Mouse (Mus musculus) adrenal gland, adult 10 weeks (tissue): Measurements from ENCODE around the gene Ckmt1. TPM values are rescaled to one million over a fixed set of nuclear protein-coding genes. Genes with fewer than 3 reads are reported as not detected.

Experiments used
- polyA plus RNA-seq: library from polyadenylated mRNA; stranded (reverse); fragments of 350-450 nt; fragmentation: Illumina TruSeq; extraction: RNeasy Lipid Tissue Mini Kit (QIAGEN cat#74804); gene quantifications from one replicate; pipeline ENCODE4 v1.2.3, GENCODE M21; 2014; ENCODE audit warnings: low read depth, low replicate concordance

Gene Ckmt1
- polyA plus RNA-seq = 1.8 TPM

GRCm38 (mm10) chr2:121357494-121357893 is at the start of gene Ckmt1:
Gene Ckmt1, plus strand, starts transcription at chr2:121357714.

GRCm38 (mm10) chr2:121354820-121355592 is 2.5 kb upstream of the Ckmt1 start, which contains the start of gene Ppip5k1:
Gene Ppip5k1, minus strand, starts transcription at chr2:121355396.

GRCm38 (mm10) chr2:121386961-121387575 is 29.6 kb downstream of the Ckmt1 start, which contains the start of gene Strc:
Gene Strc, minus strand, starts transcription at chr2:121387168.

Other genes starting within 250 kb of the Ckmt1 start
- not detected for gene Tgm7, start 247.9 kb upstream of the Ckmt1 start, polyA plus RNA-seq
- 60.3 TPM for gene Adal, start 217.3 kb upstream of the Ckmt1 start, polyA plus RNA-seq
- gene Lcmt2, start 217.1 kb upstream of the Ckmt1 start, polyA plus RNA-seq = 4.4 TPM
- 101 TPM for gene Tubgcp4, start 187.1 kb upstream of the Ckmt1 start, polyA plus RNA-seq
- 31.6 TPM for gene Zscan29, start 186.6 kb upstream of the Ckmt1 start, polyA plus RNA-seq
- 25.2 TPM for gene Trp53bp1, start 86.3 kb upstream of the Ckmt1 start, polyA plus RNA-seq
- 1.2 TPM for gene Map1a, start 68.1 kb upstream of the Ckmt1 start, polyA plus RNA-seq
- gene Ppip5k1, start 2.3 kb upstream of the Ckmt1 start, polyA plus RNA-seq = 9.6 TPM
- gene Strc, start 29.5 kb downstream of the Ckmt1 start, polyA plus RNA-seq = not detected
- gene Pdia3, start 56.1 kb downstream of the Ckmt1 start, polyA plus RNA-seq = 1,612 TPM
- 1.4 TPM for gene Catsper2, start 56.1 kb downstream of the Ckmt1 start, polyA plus RNA-seq
- gene Ell3, start 86.6 kb downstream of the Ckmt1 start, polyA plus RNA-seq = 0.82 TPM
- 98.5 TPM for gene Serf2, start 91.5 kb downstream of the Ckmt1 start, polyA plus RNA-seq
- gene Hypk, start 95.6 kb downstream of the Ckmt1 start, polyA plus RNA-seq = 45.5 TPM
- not detected for gene Serinc4, start 99.1 kb downstream of the Ckmt1 start, polyA plus RNA-seq
- 80.1 TPM for gene Mfap1b, start 116.4 kb downstream of the Ckmt1 start, polyA plus RNA-seq
- gene Mfap1a, start 149.0 kb downstream of the Ckmt1 start, polyA plus RNA-seq = 93.0 TPM
- gene Wdr76, start 149.0 kb downstream of the Ckmt1 start, polyA plus RNA-seq = 6.3 TPM